Mouse (Mus musculus): Measurements from ENCODE around the gene Bax. TPM values are rescaled to one million over a fixed set of nuclear protein-coding genes. Genes with fewer than 3 reads are reported as not detected.

The Bax gene
- polyA plus RNA-seq, 1 experiment from 2014 or later, result 182 TPM

Small RNAs within 50 kb of the gene (microRNA-seq; reads per million reads assigned to microRNA genes)
- gene Gm22133, result 0.47 reads per million

Other genes with a start within 250 kb of the Bax start
- gene Cd37, start 227.8 kb downstream of the Bax start, polyA plus RNA-seq (2015; fragmentation: Nextera tagmentation; extraction: Ambion mirVana), result 1.0 and 1.1 TPM in 2 replicates
- gene Slc6a16, start 225.8 kb downstream of the Bax start, polyA plus RNA-seq (2015; fragmentation: Nextera tagmentation; extraction: Ambion mirVana), result 0.28 and 0.30 TPM in 2 replicates
- gene Slc6a21, start 189.4 kb downstream of the Bax start, polyA plus RNA-seq (2015; fragmentation: Nextera tagmentation; extraction: Ambion mirVana), result not detected in 2 replicates
- 22.3 and 23.6 TPM in 2 replicates for gene Trpm4, start 133.1 kb downstream of the Bax start, polyA plus RNA-seq (2015; fragmentation: Nextera tagmentation; extraction: Ambion mirVana)
- gene Hrc, start 131.6 kb downstream of the Bax start, polyA plus RNA-seq (2015; fragmentation: Nextera tagmentation; extraction: Ambion mirVana), result 1.7 and 1.8 TPM in 2 replicates
- gene Ppfia3, start 99.9 kb downstream of the Bax start, polyA plus RNA-seq (2015; fragmentation: Nextera tagmentation; extraction: Ambion mirVana), result 5.1 and 6.3 TPM in 2 replicates
- gene Lin7b, start 96.3 kb downstream of the Bax start, polyA plus RNA-seq (2015; fragmentation: Nextera tagmentation; extraction: Ambion mirVana), result 1.7 and 1.9 TPM in 2 replicates
- gene Snrnp70, start 71.2 kb downstream of the Bax start, polyA plus RNA-seq (2015; fragmentation: Nextera tagmentation; extraction: Ambion mirVana), result 211 and 227 TPM in 2 replicates
- not detected in 2 replicates for gene Kcna7, start 61.2 kb downstream of the Bax start, polyA plus RNA-seq (2015; fragmentation: Nextera tagmentation; extraction: Ambion mirVana)
- 1.5 and 1.6 TPM in 2 replicates for gene Ntf5, start 53.2 kb downstream of the Bax start, polyA plus RNA-seq (2015; fragmentation: Nextera tagmentation; extraction: Ambion mirVana)
- gene Lhb, start 46.1 kb downstream of the Bax start, polyA plus RNA-seq (2015; fragmentation: Nextera tagmentation; extraction: Ambion mirVana), result not detected in 2 replicates
- 51.1 and 51.7 TPM in 2 replicates for gene Gys1, start 32.1 kb downstream of the Bax start, polyA plus RNA-seq (2015; fragmentation: Nextera tagmentation; extraction: Ambion mirVana)
- 164 and 173 TPM in 2 replicates for gene Ruvbl2, start 28.8 kb downstream of the Bax start, polyA plus RNA-seq (2015; fragmentation: Nextera tagmentation; extraction: Ambion mirVana)
- gene Ftl1, start 7.0 kb downstream of the Bax start, polyA plus RNA-seq (2015; fragmentation: Nextera tagmentation; extraction: Ambion mirVana), result 5,149 and 5,628 TPM in 2 replicates
- gene Tulp2, start 15.0 kb upstream of the Bax start, polyA plus RNA-seq (2015; fragmentation: Nextera tagmentation; extraction: Ambion mirVana), result 0.80 and 1.1 TPM in 2 replicates
- gene Gm45808, start 19.9 kb upstream of the Bax start, polyA plus RNA-seq (2015; fragmentation: Nextera tagmentation; extraction: Ambion mirVana), result not detected in 2 replicates
- 2.4 and 3.3 TPM in 2 replicates for gene Dhdh, start 21.9 kb upstream of the Bax start, polyA plus RNA-seq (2015; fragmentation: Nextera tagmentation; extraction: Ambion mirVana)
- gene Nucb1, start 43.5 kb upstream of the Bax start, polyA plus RNA-seq (2015; fragmentation: Nextera tagmentation; extraction: Ambion mirVana), result 295 and 299 TPM in 2 replicates
- 24.3 and 24.8 TPM in 2 replicates for gene Ppp1r15a, start 59.4 kb upstream of the Bax start, polyA plus RNA-seq (2015; fragmentation: Nextera tagmentation; extraction: Ambion mirVana)
- 4.4 and 5.3 TPM in 2 replicates for gene Plekha4, start 59.4 kb upstream of the Bax start, polyA plus RNA-seq (2015; fragmentation: Nextera tagmentation; extraction: Ambion mirVana)
- gene Hsd17b14, start 88.0 kb upstream of the Bax start, polyA plus RNA-seq (2015; fragmentation: Nextera tagmentation; extraction: Ambion mirVana), result 13.5 and 15.5 TPM in 2 replicates
- 87.9 and 93.2 TPM in 2 replicates for gene Bcat2, start 103.3 kb upstream of the Bax start, polyA plus RNA-seq (2015; fragmentation: Nextera tagmentation; extraction: Ambion mirVana)
- gene Fgf21, start 148.6 kb upstream of the Bax start, polyA plus RNA-seq (2015; fragmentation: Nextera tagmentation; extraction: Ambion mirVana), result not detected in 2 replicates
- 0.27 and 0.32 TPM in 2 replicates for gene Fut1, start 150.4 kb upstream of the Bax start, polyA plus RNA-seq (2015; fragmentation: Nextera tagmentation; extraction: Ambion mirVana)
- 0.13 and 0.14 TPM in 2 replicates for gene Izumo1, start 154.9 kb upstream of the Bax start, polyA plus RNA-seq (2015; fragmentation: Nextera tagmentation; extraction: Ambion mirVana)
- gene Rasip1, start 160.6 kb upstream of the Bax start, polyA plus RNA-seq (2015; fragmentation: Nextera tagmentation; extraction: Ambion mirVana), result 11.6 and 13.0 TPM in 2 replicates
- gene Mamstr, start 173.1 kb upstream of the Bax start, polyA plus RNA-seq (2015; fragmentation: Nextera tagmentation; extraction: Ambion mirVana), result 8.0 and 9.0 TPM in 2 replicates
- 0.32 and 0.57 TPM in 2 replicates for gene Fut2, start 199.5 kb upstream of the Bax start, polyA plus RNA-seq (2015; fragmentation: Nextera tagmentation; extraction: Ambion mirVana)
- 0.18 and 0.29 TPM in 2 replicates for gene Ntn5, start 217.1 kb upstream of the Bax start, polyA plus RNA-seq (2015; fragmentation: Nextera tagmentation; extraction: Ambion mirVana)
- gene Sec1, start 227.5 kb upstream of the Bax start, polyA plus RNA-seq (2015; fragmentation: Nextera tagmentation; extraction: Ambion mirVana), result 0.22 and 0.24 TPM in 2 replicates
- 10.7 and 11.6 TPM in 2 replicates for gene Car11, start 232.9 kb upstream of the Bax start, polyA plus RNA-seq (2015; fragmentation: Nextera tagmentation; extraction: Ambion mirVana)
- gene Dbp, start 238.2 kb upstream of the Bax start, polyA plus RNA-seq (2015; fragmentation: Nextera tagmentation; extraction: Ambion mirVana), result 4.1 and 4.3 TPM in 2 replicates
- 1,042 and 1,047 TPM in 2 replicates for gene Rpl18, start 248.6 kb upstream of the Bax start, polyA plus RNA-seq (2015; fragmentation: Nextera tagmentation; extraction: Ambion mirVana)